Mouse (Mus musculus) heart, embryonic 12.5 days (tissue): ENCODE results near the gene Ano2. TPM values are rescaled to one million over a fixed set of nuclear protein-coding genes. Genes with fewer than 3 reads are reported as not detected.

Experiments
- ATAC-seq: fragments of 200-750 bp; cut with Nextera tagmentation; 2 replicates; pipeline ENCODE4 v1.8.0; 2017; ENCODE audit warnings: moderate TSS enrichment, moderate library complexity; ENCODE audit not compliant: insufficient number of reproducible peaks, low FRiP score
- H3K27ac ChIP-seq: fragments of 300-500 bp; sonication (generic); 2 replicates; pipeline ENCODE4 v1.5.1; 2016; ENCODE audit warnings: mild to moderate bottlenecking, moderate library complexity; ENCODE audit not compliant: poor library complexity, severe bottlenecking
- H3K27me3 ChIP-seq: fragments of 300-500 bp; sonication (generic); replicated peaks from 2 replicates; pipeline ENCODE4 v1.6.1; 2016; ENCODE audit warnings: mild to moderate bottlenecking, moderate library complexity
- H3K36me3 ChIP-seq: fragments of 300-500 bp; sonication (generic); 2 replicates; pipeline ENCODE4 v1.6.1; 2016; ENCODE audit warnings: mild to moderate bottlenecking, moderate library complexity
- H3K4me1 ChIP-seq: fragments of 300-500 bp; sonication (generic); replicated peaks from 2 replicates; pipeline ENCODE4 v1.6.1; 2016; ENCODE audit warnings: mild to moderate bottlenecking
- H3K4me2 ChIP-seq: fragments of 300-500 bp; sonication (generic); 2 replicates; pipeline ENCODE4 v1.6.1; 2016; ENCODE audit warnings: mild to moderate bottlenecking, moderate library complexity
- H3K4me3 ChIP-seq: fragments of 300-500 bp; sonication (generic); 2 replicates; pipeline ENCODE4 v1.5.1; 2016; ENCODE audit warnings: mild to moderate bottlenecking
- H3K9ac ChIP-seq: fragments of 300-500 bp; sonication (generic); 2 replicates; pipeline ENCODE4 v1.6.1; 2016; ENCODE audit warnings: mild to moderate bottlenecking, moderate library complexity
- H3K9me3 ChIP-seq: fragments of 300-500 bp; sonication (generic); replicated peaks from 2 replicates; pipeline ENCODE4 v1.6.1; 2016; ENCODE audit warnings: mild to moderate bottlenecking, moderate library complexity
- WGBS: fragments of 180-500 bp; shearing (Covaris S2); methylation state at CpG from one replicate; pipeline ENCODE4 v1.1.7; 2016; 5-methylcytosine and 5-hydroxymethylcytosine counted together
- polyA plus RNA-seq: library from polyadenylated mRNA; unstranded; fragments of >200 nt; fragmentation: Nextera tagmentation; extraction: Ambion mirVana; gene quantifications from 2 replicates; pipeline ENCODE4 v1.2.1, GENCODE M21; 2016

Gene Ano2
- polyA plus RNA-seq, 1 experiment from 2014 or later, result 0.45 TPM

DNA sequence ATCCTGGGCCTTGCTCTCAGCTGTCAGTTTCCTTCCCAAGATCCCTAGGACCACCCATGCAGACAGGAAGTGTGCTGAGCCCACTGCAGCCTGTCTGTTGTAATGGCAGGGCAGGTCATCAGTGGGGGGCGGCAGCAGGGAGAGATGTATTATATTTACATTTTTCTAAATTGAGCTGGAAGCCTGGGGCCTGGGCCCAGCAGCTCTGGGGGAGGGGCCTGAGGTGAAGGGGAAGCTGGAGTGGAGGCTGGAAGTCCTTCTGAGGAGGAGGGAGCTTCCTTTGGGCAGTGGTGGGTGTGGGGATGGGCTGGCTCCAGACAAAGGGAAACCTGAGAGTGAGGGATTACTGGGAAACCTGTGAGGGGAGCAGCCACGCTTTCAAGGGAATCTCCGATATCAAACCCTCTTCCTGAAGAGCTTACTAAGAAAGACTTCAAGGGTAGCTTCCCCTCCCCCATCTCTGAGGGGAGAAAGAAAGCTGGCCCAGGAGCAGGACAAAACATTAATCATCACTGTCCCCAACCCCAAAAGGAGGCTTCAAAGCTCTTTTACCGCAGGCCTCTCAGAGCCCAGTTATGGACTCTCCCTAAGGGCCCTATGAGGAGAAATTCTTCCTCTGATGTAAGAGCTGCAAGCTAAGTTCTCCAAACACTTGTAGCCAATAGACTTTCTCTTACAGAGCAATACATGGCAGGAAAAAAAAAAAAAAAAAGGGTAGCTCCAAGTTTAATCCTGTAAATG, 313.0 kb downstream of the Ano2 start:
- ATAC-seq, result no peak
- WGBS, result 33% methylated on average over 4 of the region's 4 CpGs
- Histone ChIP-seq H3K4me2 (no peak overlapping the region), H3K4me1 (peaks cover 42% of the 10 kb centered on the region), H3K9me3 (no peaks in the 10 kb centered on the region), H3K9ac (no peak overlapping the region), H3K27me3 (0 out of 2 replicates have a peak, but pooled peaks cover under 1% of the 10 kb centered on the region), H3K4me3 (no peak overlapping the region), H3K36me3 (no peaks in the 10 kb centered on the region), H3K27ac (no peak overlapping the region; the same call in 1 of the 2 replicates)

DNA sequence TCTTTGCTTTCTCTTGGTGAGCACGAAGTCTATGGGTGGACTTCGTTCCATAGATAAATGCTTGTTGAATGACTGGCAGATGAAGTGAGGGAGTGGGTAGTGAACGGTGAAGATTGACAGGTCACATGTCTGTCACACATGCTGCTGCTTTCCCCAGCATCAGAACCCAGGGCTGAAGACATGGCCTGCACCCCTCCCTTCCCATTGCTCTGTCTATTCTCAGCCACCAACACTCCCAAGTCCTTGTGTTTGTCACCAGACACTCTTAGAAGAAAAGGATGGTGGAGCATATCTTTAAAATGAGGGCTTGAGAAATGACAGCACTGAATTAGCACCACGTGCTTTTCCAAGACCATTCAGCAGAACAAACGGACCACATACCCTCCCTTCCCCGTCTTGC, 316.4 kb downstream of the Ano2 start:
- H3K36me3 ChIP-seq, result no peaks in the 10 kb centered on the region
- no peak overlapping the region for H3K4me2 ChIP-seq
- no peaks in the 10 kb centered on the region for H3K9me3 ChIP-seq
- H3K4me1 ChIP-seq, result peaks cover 54% of the 10 kb centered on the region
- no peak overlapping the region for H3K9ac ChIP-seq
- WGBS, result 34% methylated on average over 6 of the region's 6 CpGs
- 0 out of 2 replicates have a peak, but pooled peaks cover 2% of the 10 kb centered on the region for H3K27me3 ChIP-seq
- H3K4me3 ChIP-seq, result no peak overlapping the region
- no peak overlapping the region for H3K27ac ChIP-seq
- peak; percentile 64; the same call in 1 of the 2 replicates for ATAC-seq

DNA sequence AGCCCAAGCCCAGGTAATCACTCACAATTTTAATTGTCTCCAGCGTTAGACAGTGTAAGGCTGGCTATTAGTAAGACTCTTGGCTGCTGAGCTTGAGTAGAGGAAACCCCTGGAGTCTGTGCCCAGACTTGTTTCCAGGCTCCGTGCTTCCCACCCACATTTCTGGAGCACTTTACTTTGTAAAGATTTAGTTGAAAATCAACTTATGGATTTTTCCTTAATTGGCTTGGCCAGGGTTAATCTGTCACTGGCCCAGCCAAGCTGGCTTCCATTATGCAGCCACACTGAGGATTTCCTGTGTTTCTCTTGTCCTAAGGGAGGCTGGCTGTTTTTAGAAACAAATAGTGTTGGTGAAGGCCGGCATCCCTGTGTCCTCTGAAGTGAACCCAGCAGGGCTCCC, 318.9 kb downstream of the Ano2 start:
- Histone ChIP-seq H3K9me3 (no peaks in the 10 kb centered on the region), H3K27ac (no peak overlapping the region), H3K4me3 (no peak overlapping the region), H3K4me2 (no peak overlapping the region), H3K9ac (no peak overlapping the region), H3K4me1 (peaks cover 41% of the 10 kb centered on the region), H3K27me3 (0 out of 2 replicates have a peak, but pooled peaks cover 2% of the 10 kb centered on the region), H3K36me3 (no peaks in the 10 kb centered on the region)
- 43% methylated on average over 3 of the region's 3 CpGs for WGBS
- ATAC-seq, result no peak

DNA sequence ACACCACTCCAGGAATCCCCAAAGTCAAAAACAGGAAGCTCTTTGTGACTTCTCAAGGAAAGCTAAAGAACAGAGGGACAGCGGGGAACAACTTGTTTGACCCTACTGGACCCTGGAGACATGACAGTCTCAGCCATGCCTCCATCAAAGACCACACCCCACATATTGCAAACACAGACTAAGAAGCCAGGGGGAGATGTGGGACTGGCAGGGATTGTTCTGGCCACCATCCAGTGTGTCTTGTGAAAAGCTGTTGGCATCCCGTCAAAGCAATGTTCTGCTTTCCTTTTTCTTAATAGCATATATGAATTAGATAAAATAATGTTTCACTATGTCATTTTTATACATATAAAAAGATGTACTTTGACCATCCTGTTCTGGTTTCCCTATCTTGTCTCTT, 326.8 kb downstream of the Ano2 start:
- H3K27ac ChIP-seq, result no peak overlapping the region
- no peak overlapping the region for H3K4me3 ChIP-seq
- H3K9me3 ChIP-seq, result no peaks in the 10 kb centered on the region
- no peak overlapping the region for H3K9ac ChIP-seq
- H3K36me3 ChIP-seq, result no peaks in the 10 kb centered on the region
- H3K4me1 ChIP-seq, result peaks cover 5% of the 10 kb centered on the region; the same call in 1 of the 2 replicates
- no peaks in the 10 kb centered on the region for H3K27me3 ChIP-seq
- 80% methylated on average over 2 of the region's 2 CpGs for WGBS
- no peak overlapping the region for H3K4me2 ChIP-seq
- no peak for ATAC-seq

DNA sequence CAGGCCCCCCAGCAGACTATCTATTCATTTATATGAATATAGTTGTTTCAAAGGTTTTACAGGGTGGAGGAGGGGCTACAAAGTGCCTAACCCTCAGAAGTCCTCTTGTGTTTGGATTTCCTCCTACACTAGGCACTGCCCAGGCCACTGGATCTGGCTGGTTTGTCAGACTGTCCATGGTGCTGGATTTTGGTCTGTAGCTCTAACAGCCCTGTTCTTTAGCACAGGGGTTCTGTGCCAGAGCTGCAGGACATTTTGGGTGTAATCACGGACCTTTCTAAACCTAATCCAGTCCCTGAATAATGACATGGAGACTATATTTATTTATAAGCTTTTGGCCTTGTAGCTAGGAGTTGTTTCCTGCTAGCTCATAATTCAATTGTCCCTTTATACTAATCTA, 328.2 kb downstream of the Ano2 start:
- no peaks in the 10 kb centered on the region for H3K36me3 ChIP-seq
- H3K9ac ChIP-seq, result no peak overlapping the region
- no peaks in the 10 kb centered on the region for H3K9me3 ChIP-seq
- WGBS, result 65% methylated on average over 1 of the region's 1 CpGs
- no peak overlapping the region for H3K4me2 ChIP-seq
- no peak for ATAC-seq
- H3K27me3 ChIP-seq, result no peaks in the 10 kb centered on the region
- H3K4me1 ChIP-seq, result no peaks in the 10 kb centered on the region
- H3K27ac ChIP-seq, result no peak overlapping the region
- no peak overlapping the region for H3K4me3 ChIP-seq

DNA sequence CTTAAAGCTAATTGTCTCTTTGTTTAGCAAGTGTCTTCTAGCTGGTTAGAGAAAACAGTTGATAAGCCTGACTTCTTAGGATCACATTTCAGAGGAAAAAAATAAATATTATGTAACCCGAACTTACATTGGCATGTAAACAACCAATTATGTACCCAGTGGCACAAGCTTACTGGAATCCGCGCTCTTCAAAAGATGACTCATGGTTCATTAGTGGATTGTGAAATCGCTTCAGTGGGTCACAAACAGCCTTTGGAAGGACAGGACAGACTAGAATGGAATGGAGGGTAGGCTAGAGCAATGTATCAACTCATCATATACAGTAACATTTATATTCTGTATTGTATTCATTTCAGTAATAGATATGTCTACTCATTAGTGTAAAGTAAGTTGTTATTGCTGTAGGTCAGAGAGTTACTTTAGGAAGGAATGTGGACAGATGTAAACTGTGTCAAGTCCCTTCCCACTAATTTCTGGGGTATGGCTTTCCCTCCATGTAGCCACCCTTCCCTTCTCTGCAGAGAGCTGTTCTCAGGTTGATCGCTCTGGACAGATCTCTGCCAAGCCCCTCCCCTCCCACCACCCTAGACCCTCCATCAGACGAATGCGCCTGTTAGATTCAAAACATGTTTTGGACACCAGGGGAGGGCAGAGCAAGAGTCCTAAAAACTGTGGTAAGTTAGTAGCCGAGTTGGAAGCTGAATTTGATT, 343.6 kb downstream of the Ano2 start:
- ATAC-seq, result peak; percentile 36; the same call in 1 of the 2 replicates
- WGBS, result 66% methylated on average over 8 of the region's 8 CpGs
- Histone ChIP-seq H3K36me3 (no peaks in the 10 kb centered on the region), H3K4me1 (peaks cover 22% of the 10 kb centered on the region), H3K4me3 (no peak overlapping the region), H3K4me2 (peak overlapping the region; percentile 8; the same call in 1 of the 2 replicates), H3K27ac (no peak overlapping the region), H3K27me3 (no peaks in the 10 kb centered on the region), H3K9ac (no peak overlapping the region), H3K9me3 (no peaks in the 10 kb centered on the region)

DNA sequence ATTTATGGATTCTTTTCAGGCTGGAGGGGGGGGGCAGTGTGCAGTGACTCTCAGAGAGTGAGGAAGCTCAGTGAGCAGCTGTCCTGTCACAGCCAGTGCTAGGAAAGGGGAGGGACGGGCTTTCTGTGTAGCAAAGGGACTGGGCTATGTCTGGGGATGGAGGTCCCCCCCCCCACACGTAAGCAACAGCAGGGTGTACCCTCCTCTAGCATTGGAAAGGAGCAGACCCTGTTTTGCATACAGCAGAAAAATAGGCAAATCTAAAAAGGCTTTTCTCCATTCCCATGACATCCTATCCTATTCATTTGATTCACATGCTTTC, 344.1 kb downstream of the Ano2 start:
- H3K36me3 ChIP-seq, result no peaks in the 10 kb centered on the region
- H3K4me2 ChIP-seq, result peak overlapping the region; percentile 8; the same call in 1 of the 2 replicates
- no peaks in the 10 kb centered on the region for H3K9me3 ChIP-seq
- no peaks in the 10 kb centered on the region for H3K27me3 ChIP-seq
- no peak overlapping the region for H3K4me3 ChIP-seq
- no peak overlapping the region for H3K27ac ChIP-seq
- WGBS, result 40% methylated on average over 2 of the region's 2 CpGs
- peak; percentile 67; the same call in 1 of the 2 replicates for ATAC-seq
- peaks cover 22% of the 10 kb centered on the region for H3K4me1 ChIP-seq
- no peak overlapping the region for H3K9ac ChIP-seq

DNA sequence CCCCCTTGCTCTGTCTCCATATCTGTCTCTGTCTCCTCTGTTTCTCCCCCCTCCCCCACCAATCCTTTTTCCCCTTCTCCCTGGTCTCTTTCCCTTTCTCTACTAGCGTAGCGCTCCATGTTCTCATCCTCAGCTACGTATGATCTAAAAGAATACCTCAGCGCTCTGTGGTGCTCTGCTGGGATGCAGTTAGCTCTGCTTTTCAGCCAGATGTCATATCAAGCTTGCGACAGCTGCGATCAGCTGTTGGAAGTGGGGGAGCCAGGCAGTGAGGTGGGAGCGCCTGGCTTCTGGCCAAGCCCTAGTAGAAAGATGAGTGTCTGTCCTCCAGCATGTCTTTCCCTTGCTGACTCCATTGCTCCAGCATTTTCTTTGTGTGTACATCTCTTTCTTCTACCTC, 344.5 kb downstream of the Ano2 start:
- ATAC-seq, result no peak
- no peaks in the 10 kb centered on the region for H3K27me3 ChIP-seq
- no peak overlapping the region for H3K27ac ChIP-seq
- WGBS, result 51% methylated on average over 7 of the region's 7 CpGs
- no peaks in the 10 kb centered on the region for H3K36me3 ChIP-seq
- no peaks in the 10 kb centered on the region for H3K9me3 ChIP-seq
- H3K4me1 ChIP-seq, result peaks cover 22% of the 10 kb centered on the region
- H3K4me3 ChIP-seq, result no peak overlapping the region
- no peak overlapping the region for H3K9ac ChIP-seq
- H3K4me2 ChIP-seq, result peak overlapping the region; percentile 8; the same call in 1 of the 2 replicates

DNA sequence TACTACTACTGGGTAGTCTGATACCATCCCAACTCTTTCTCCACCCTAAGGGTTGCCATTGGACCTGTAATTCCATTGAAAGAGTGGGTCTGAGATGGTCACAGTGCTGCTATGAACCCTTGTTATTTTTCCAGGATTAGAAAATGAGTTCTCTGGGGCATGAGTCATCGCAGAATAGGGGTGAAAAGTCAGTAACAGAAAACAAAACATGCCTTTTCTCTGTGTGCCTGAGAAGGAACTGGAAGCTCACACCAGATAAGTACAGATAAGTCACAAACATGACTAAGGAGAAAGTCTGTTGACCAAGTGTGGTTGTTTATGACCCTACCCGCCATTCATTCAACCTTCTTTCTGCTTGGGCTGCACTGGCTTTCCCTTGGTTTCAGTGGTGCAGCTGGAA, 345.4 kb downstream of the Ano2 start:
- H3K27ac ChIP-seq, result peak overlapping the region; percentile 33; the same call in 1 of the 2 replicates
- H3K9me3 ChIP-seq, result no peaks in the 10 kb centered on the region
- 64% methylated on average over 2 of the region's 2 CpGs for WGBS
- H3K4me3 ChIP-seq, result no peak overlapping the region
- peaks cover 22% of the 10 kb centered on the region for H3K4me1 ChIP-seq
- H3K4me2 ChIP-seq, result no peak overlapping the region
- no peaks in the 10 kb centered on the region for H3K36me3 ChIP-seq
- no peak overlapping the region for H3K9ac ChIP-seq
- ATAC-seq, result peak; percentile 76
- no peaks in the 10 kb centered on the region for H3K27me3 ChIP-seq

DNA sequence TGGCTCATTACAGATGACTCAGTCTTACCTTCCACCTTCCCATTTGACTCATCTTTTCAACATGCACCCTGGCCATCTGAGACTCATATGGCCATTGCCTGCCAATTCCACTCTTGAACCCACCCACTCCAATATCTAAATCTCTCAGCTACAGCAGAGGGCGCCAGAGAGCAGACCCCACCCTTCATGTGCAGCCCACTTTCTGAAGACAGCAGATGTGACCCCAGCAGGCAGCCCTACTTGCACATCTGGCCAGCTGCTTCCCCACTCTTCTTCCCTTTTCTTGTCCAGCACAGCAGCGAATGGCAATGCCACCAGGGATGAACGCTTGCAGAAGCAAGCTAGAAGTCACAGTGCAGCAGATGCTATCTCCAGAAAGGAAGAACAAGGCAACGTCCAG, 355.7 kb downstream of the Ano2 start:
- Histone ChIP-seq H3K4me2 (no peak overlapping the region), H3K9me3 (no peaks in the 10 kb centered on the region), H3K36me3 (no peaks in the 10 kb centered on the region), H3K9ac (no peak overlapping the region), H3K27ac (no peak overlapping the region), H3K4me3 (no peak overlapping the region), H3K27me3 (no peaks in the 10 kb centered on the region), H3K4me1 (peaks cover 4% of the 10 kb centered on the region; the same call in 1 of the 2 replicates)
- WGBS, result 45% methylated on average over 4 of the region's 4 CpGs
- ATAC-seq, result no peak

DNA sequence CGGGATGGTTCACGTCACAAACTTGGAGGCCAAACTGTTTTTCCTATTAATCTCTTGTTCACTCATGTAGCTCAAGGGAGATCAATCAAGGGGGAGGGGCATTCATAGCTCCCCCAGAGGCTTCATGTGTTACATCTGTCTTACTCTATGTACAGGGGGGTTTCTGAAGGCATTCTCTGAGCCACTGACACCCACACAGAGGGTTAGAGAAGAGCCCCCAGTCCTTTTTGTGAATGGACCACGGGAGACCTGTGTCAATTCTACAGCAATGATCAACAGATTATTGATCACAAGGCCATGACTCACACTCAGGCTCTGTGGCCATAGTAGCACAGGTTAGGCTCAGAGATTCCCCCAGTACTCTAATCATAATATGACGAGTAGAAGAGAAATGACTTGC, 358.0 kb downstream of the Ano2 start:
- H3K4me3 ChIP-seq, result no peak overlapping the region
- H3K9ac ChIP-seq, result no peak overlapping the region
- H3K4me2 ChIP-seq, result no peak overlapping the region
- no peak overlapping the region for H3K27ac ChIP-seq
- H3K36me3 ChIP-seq, result no peaks in the 10 kb centered on the region
- H3K27me3 ChIP-seq, result no peaks in the 10 kb centered on the region
- H3K9me3 ChIP-seq, result no peaks in the 10 kb centered on the region
- no peaks in the 10 kb centered on the region for H3K4me1 ChIP-seq
- 62% methylated on average over 4 of the region's 4 CpGs for WGBS
- ATAC-seq, result no peak
